Mouse (Mus musculus): Measurements from ENCODE around the gene Cyp17a1. TPM values are rescaled to one million over a fixed set of nuclear protein-coding genes. Genes with fewer than 3 reads are reported as not detected.

Cyp17a1 gene
- not detected in 2 replicates for polyA plus RNA-seq (2014; fragmentation: Nextera tagmentation; extraction: Ambion mirVana)

DNA sequence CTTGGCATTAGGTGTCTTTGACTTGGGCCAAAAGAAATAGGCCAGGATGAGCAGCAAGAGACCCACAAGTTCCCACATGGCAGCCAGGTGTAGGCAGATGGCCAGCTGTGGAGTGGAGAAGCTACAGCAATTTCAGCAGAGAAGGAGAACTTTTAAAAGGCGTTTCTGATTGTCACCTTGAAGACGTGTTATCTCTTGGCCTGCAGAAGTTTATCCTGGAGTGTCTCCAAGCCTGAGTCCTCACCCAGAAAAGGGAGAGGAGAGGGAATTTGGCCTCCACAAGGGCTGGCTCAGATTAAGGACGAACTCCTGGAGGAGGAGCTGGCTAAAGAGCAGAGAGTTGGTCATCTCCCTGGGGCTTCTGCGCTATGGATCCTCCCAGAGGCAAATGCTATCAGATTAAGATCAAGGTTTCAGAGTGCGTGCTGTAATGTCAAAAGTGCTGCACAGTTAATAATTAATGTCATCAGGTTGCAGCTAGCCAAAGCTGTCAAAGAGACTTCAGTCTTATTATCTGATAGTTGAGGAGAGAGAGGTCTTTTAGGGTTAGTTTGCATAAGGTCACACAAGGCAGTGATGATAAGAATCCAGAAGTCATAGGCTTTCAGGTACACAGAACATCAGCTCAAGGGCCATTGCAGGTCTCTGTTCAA lies at the start of gene Cyp17a1:
Gene Cyp17a1 (minus strand): TSS at position 407 of the 653 bp plus-strand sequence.
- no peaks in the 10 kb centered on the region for H3K4me1 ChIP-seq (ENCODE audit: control insufficient read depth, insufficient read depth, low read length)
- no peaks in the 10 kb centered on the region for H3K9me3 ChIP-seq (replicated peaks; ENCODE audit: control insufficient read depth, low read length)
- no peak for DNase-seq (ENCODE audit: low spot score)
- no peak within 1 kb of the TSS for H3K27ac ChIP-seq (ENCODE audit: low read depth, low read length)
- H3K4me3 ChIP-seq (ENCODE audit: low read depth, low read length): no peak within 1 kb of the TSS
- no peaks in the 10 kb centered on the region for H3K36me3 ChIP-seq (ENCODE audit: control insufficient read depth, insufficient read depth, low read length)
- no peak for ATAC-seq
- H3K27me3 ChIP-seq (replicated peaks; ENCODE audit: control insufficient read depth, insufficient read depth, low read length): no peaks in the 10 kb centered on the region
- H3K4me2 ChIP-seq (ENCODE audit: low read length): no peak within 1 kb of the TSS
- WGBS: 76% methylated on average over 5 of the region's 5 CpGs
- H3K9ac ChIP-seq (ENCODE audit: low read length): no peak within 1 kb of the TSS

- 92% methylated on average over 4 of the region's 4 CpGs for WGBS
- no peaks in the 10 kb centered on the region for H3K36me3 ChIP-seq (ENCODE audit: control insufficient read depth, insufficient read depth, low read length)
- H3K9me3 ChIP-seq (replicated peaks; ENCODE audit: control insufficient read depth, low read length): 0 out of 2 replicates have a peak, but pooled peaks cover 2% of the 10 kb centered on the region
- H3K27ac ChIP-seq (ENCODE audit: low read depth, low read length): no peak overlapping the region
- DNase-seq (ENCODE audit: low spot score) (no peak), ATAC-seq (no peak)
- H3K4me3 ChIP-seq (ENCODE audit: low read depth, low read length): no peak overlapping the region
- H3K4me2 ChIP-seq (ENCODE audit: low read length): no peak overlapping the region
- H3K9ac ChIP-seq (ENCODE audit: low read length): no peak overlapping the region
- H3K4me1 ChIP-seq (ENCODE audit: control insufficient read depth, insufficient read depth, low read length): no peaks in the 10 kb centered on the region
- no peaks in the 10 kb centered on the region for H3K27me3 ChIP-seq (replicated peaks; ENCODE audit: control insufficient read depth, insufficient read depth, low read length)
Measured at GRCm38 (mm10) chr19:46718150-46718549, 45.2 kb upstream of the Cyp17a1 start.

- Histone ChIP-seq H3K4me3 (ENCODE audit: low read depth, low read length) (no peak overlapping the region), H3K9ac (ENCODE audit: low read length) (no peak overlapping the region), H3K36me3 (ENCODE audit: control insufficient read depth, insufficient read depth, low read length) (no peaks in the 10 kb centered on the region), H3K27ac (ENCODE audit: low read depth, low read length) (no peak overlapping the region), H3K27me3 (replicated peaks; ENCODE audit: control insufficient read depth, insufficient read depth, low read length) (no peaks in the 10 kb centered on the region), H3K4me1 (ENCODE audit: control insufficient read depth, insufficient read depth, low read length) (no peaks in the 10 kb centered on the region), H3K4me2 (ENCODE audit: low read length) (no peak overlapping the region), H3K9me3 (replicated peaks; ENCODE audit: control insufficient read depth, low read length) (0 out of 2 replicates have a peak, but pooled peaks cover 2% of the 10 kb centered on the region)
- ATAC-seq: no peak
- WGBS: 91% methylated on average over 8 of the region's 8 CpGs
- no peak for DNase-seq (ENCODE audit: low spot score)
Measured at GRCm38 (mm10) chr19:46715016-46715415, 42.0 kb upstream of the Cyp17a1 start.

DNA sequence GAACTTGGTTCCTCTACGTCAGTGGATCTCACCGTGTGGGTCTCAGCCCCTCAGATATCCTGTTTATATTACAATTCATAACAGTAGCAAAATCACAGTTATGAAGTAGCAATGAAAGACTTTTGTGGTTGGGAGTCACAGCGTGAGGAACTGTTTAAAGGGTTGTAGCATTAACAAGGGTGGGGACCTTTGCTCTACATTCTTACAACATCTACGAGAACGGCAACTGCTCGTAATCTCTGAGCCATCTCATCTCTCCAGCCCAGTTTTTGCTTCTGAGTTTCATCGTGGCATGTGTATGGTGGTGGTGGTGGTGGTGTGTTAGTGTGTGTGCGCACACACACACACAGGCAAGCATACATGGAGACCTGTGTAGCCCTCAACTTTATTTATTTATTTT lies 41.3 kb upstream of the Cyp17a1 start:
- H3K27me3 ChIP-seq (replicated peaks; ENCODE audit: control insufficient read depth, insufficient read depth, low read length): no peaks in the 10 kb centered on the region
- no peak overlapping the region for H3K4me3 ChIP-seq (ENCODE audit: low read depth, low read length)
- no peak overlapping the region for H3K27ac ChIP-seq (ENCODE audit: low read depth, low read length)
- H3K4me1 ChIP-seq (ENCODE audit: control insufficient read depth, insufficient read depth, low read length): no peaks in the 10 kb centered on the region
- H3K36me3 ChIP-seq (ENCODE audit: control insufficient read depth, insufficient read depth, low read length): no peaks in the 10 kb centered on the region
- H3K9ac ChIP-seq (ENCODE audit: low read length): no peak overlapping the region
- H3K9me3 ChIP-seq (replicated peaks; ENCODE audit: control insufficient read depth, low read length): 0 out of 2 replicates have a peak, but pooled peaks cover 2% of the 10 kb centered on the region
- 94% methylated on average over 8 of the region's 8 CpGs for WGBS
- no peak for ATAC-seq
- DNase-seq (ENCODE audit: low spot score): no peak
- H3K4me2 ChIP-seq (ENCODE audit: low read length): no peak overlapping the region

- H3K4me3 ChIP-seq (ENCODE audit: low read depth, low read length): no peak overlapping the region
- DNase-seq (ENCODE audit: low spot score): no peak
- no peaks in the 10 kb centered on the region for H3K36me3 ChIP-seq (ENCODE audit: control insufficient read depth, insufficient read depth, low read length)
- H3K27ac ChIP-seq (ENCODE audit: low read depth, low read length): no peak overlapping the region
- no peak for ATAC-seq
- 92% methylated on average over 4 of the region's 4 CpGs for WGBS
- H3K4me2 ChIP-seq (ENCODE audit: low read length): no peak overlapping the region
- peaks cover 6% of the 10 kb centered on the region; the same call in 1 of the 2 replicates for H3K4me1 ChIP-seq (ENCODE audit: control insufficient read depth, insufficient read depth, low read length)
- no peaks in the 10 kb centered on the region for H3K9me3 ChIP-seq (replicated peaks; ENCODE audit: control insufficient read depth, low read length)
- H3K27me3 ChIP-seq (replicated peaks; ENCODE audit: control insufficient read depth, insufficient read depth, low read length): no peaks in the 10 kb centered on the region
- no peak overlapping the region for H3K9ac ChIP-seq (ENCODE audit: low read length)
Measured at GRCm38 (mm10) chr19:46710614-46711013, 37.6 kb upstream of the Cyp17a1 start.

- peak within 1 kb of the TSS; percentile 36 for H3K4me3 ChIP-seq (ENCODE audit: low read depth, low read length)
- H3K9ac ChIP-seq (ENCODE audit: low read length): peak within 1 kb of the TSS; percentile 58; the same call in 1 of the 2 replicates
- peak; percentile 27 for DNase-seq (ENCODE audit: low spot score)
- H3K27ac ChIP-seq (ENCODE audit: low read depth, low read length): no peak within 1 kb of the TSS
- no peaks in the 10 kb centered on the region for H3K27me3 ChIP-seq (replicated peaks; ENCODE audit: control insufficient read depth, insufficient read depth, low read length)
- 15% methylated on average over 31 of the region's 31 CpGs for WGBS
- H3K36me3 ChIP-seq (ENCODE audit: control insufficient read depth, insufficient read depth, low read length): no peaks in the 10 kb centered on the region
- no peak for ATAC-seq
- H3K4me1 ChIP-seq (ENCODE audit: control insufficient read depth, insufficient read depth, low read length): peaks cover 6% of the 10 kb centered on the region; the same call in 1 of the 2 replicates
- peak within 1 kb of the TSS; percentile 61 for H3K4me2 ChIP-seq (ENCODE audit: low read length)
- no peaks in the 10 kb centered on the region for H3K9me3 ChIP-seq (replicated peaks; ENCODE audit: control insufficient read depth, low read length)
Measured at GRCm38 (mm10) chr19:46707296-46708151, 34.6 kb upstream of the Cyp17a1 start, which contains the start of gene As3mt. Gene As3mt (plus strand): TSS chr19:46707458.

GRCm38 (mm10) chr19:46706540-46707295 lies 33.7 kb upstream of the Cyp17a1 start:
- no peak for DNase-seq (ENCODE audit: low spot score)

GRCm38 (mm10) chr19:46705779-46706495 lies 33.0 kb upstream of the Cyp17a1 start:
- WGBS: 70% methylated on average over 7 of the region's 7 CpGs
- H3K4me3 ChIP-seq (ENCODE audit: low read depth, low read length): no peak overlapping the region
- no peak overlapping the region for H3K27ac ChIP-seq (ENCODE audit: low read depth, low read length)
- H3K4me1 ChIP-seq (ENCODE audit: control insufficient read depth, insufficient read depth, low read length): peaks cover 6% of the 10 kb centered on the region; the same call in 1 of the 2 replicates
- no peak for DNase-seq (ENCODE audit: low spot score)
- no peaks in the 10 kb centered on the region for H3K9me3 ChIP-seq (replicated peaks; ENCODE audit: control insufficient read depth, low read length)
- H3K4me2 ChIP-seq (ENCODE audit: low read length): no peak overlapping the region
- no peak overlapping the region for H3K9ac ChIP-seq (ENCODE audit: low read length)
- H3K27me3 ChIP-seq (replicated peaks; ENCODE audit: control insufficient read depth, insufficient read depth, low read length): no peaks in the 10 kb centered on the region
- H3K36me3 ChIP-seq (ENCODE audit: control insufficient read depth, insufficient read depth, low read length): no peaks in the 10 kb centered on the region
- no peak for ATAC-seq

More at GRCm38 (mm10) chr19:46706540-46707295, 33.7 kb upstream of the Cyp17a1 start:
- ATAC-seq: no peak
- H3K4me3 ChIP-seq (ENCODE audit: low read depth, low read length): peak overlapping the region; percentile 36
- no peak overlapping the region for H3K9ac ChIP-seq (ENCODE audit: low read length)
- no peaks in the 10 kb centered on the region for H3K27me3 ChIP-seq (replicated peaks; ENCODE audit: control insufficient read depth, insufficient read depth, low read length)
- no peaks in the 10 kb centered on the region for H3K36me3 ChIP-seq (ENCODE audit: control insufficient read depth, insufficient read depth, low read length)
- H3K4me1 ChIP-seq (ENCODE audit: control insufficient read depth, insufficient read depth, low read length): peaks cover 6% of the 10 kb centered on the region; the same call in 1 of the 2 replicates
- no peaks in the 10 kb centered on the region for H3K9me3 ChIP-seq (replicated peaks; ENCODE audit: control insufficient read depth, low read length)
- peak overlapping the region; percentile 61 for H3K4me2 ChIP-seq (ENCODE audit: low read length)
- 81% methylated on average over 9 of the region's 9 CpGs for WGBS
- H3K27ac ChIP-seq (ENCODE audit: low read depth, low read length): no peak overlapping the region

All from forebrain, embryonic 14.5 days (tissue).